Mouse (Mus musculus): ENCODE measurements around the gene Prkca.

DNA sequence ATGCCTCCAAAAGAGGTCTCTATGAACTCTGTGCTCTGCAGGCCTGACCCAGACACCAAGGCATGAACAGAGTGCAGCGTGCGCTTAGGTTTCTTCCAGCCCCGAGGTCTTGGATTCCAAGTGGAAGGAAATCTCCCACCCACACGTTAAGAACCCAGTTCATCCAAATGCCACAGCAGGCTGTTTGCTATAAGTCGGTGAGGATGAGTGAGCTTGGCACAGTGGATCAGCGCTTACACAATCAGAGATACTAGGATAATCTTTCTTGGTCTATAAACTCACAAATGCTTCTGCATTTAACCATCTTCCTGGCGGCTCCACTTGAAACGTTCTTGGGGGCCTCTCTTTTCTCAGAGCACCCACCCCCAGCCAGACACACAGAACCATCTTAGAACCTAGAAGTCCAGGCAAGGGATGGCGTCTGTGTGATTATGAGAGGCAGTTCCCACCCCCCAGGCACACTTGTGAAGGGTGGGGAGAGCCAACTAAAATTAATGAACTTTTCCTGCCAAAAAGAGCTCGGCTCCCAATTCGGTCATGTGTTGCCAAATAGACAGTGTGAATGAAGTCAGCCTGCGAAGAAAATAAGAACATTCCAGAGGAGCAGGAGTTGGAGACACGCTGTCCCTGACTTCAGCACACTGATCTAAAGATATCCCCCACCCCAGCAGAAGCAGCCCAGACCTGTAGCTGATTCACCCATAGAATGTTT, 122.4 kb downstream of the Prkca start:
- TF ChIP-seq EP300 (IDR thresholded peaks at IDR 0.05; ENCODE audit: low read depth) (no peak), CTCF (IDR thresholded peaks at IDR 0.05; ENCODE audit: low read depth) (no peak)
